Mouse (Mus musculus) layer of hippocampus, postnatal 14 days (tissue): Measurements from ENCODE around the gene Ccdc144b. TPM values are rescaled to one million over a fixed set of nuclear protein-coding genes. Genes with fewer than 3 reads are reported as not detected.

Source experiments
- DNase-seq, 2 experiments: peaks; one replicate each; pipeline ENCODE4 v3.0.0; 2021 to 2022; ENCODE audit warnings: low spot score in 2 of 2, mixed read lengths in 1 of 2
- long read RNA-seq, 2 experiments: library from polyadenylated mRNA; stranded (forward); transcript quantifications; one replicate each; pipeline ENCODE4 v2.0.0; 2021
- total RNA-seq, 2 experiments: library from RNA; stranded (reverse); gene quantifications; 2 replicates each; pipeline ENCODE4 v1.2.3; 2021

Ccdc144b gene
- not detected for total RNA-seq
- long read RNA-seq, experiment 1, result 0 reads
- long read RNA-seq, experiment 2, result 0 reads

- no peak for DNase-seq
These were observed at the start of gene Ccdc144b for GRCm38 (mm10) chr3:36053447-36053846. Ccdc144b (minus strand) TSS chr3:36053547.

- no peak for DNase-seq
These were observed 42.0 kb upstream of the Ccdc144b start for GRCm38 (mm10) chr3:36095371-36095770.

- no peak for DNase-seq
These were observed 34.2 kb upstream of the Ccdc144b start for GRCm38 (mm10) chr3:36087591-36087990.

GRCm38 (mm10) chr3:36085394-36085793 is 32.0 kb upstream of the Ccdc144b start:
- no peak for DNase-seq

- DNase-seq, result no peak
These were observed 30.0 kb upstream of the Ccdc144b start for GRCm38 (mm10) chr3:36083381-36083780.

GRCm38 (mm10) chr3:36082843-36083242 is 29.5 kb upstream of the Ccdc144b start:
- no peak for DNase-seq

GRCm38 (mm10) chr3:36080741-36081140 is 27.4 kb upstream of the Ccdc144b start:
- DNase-seq, result no peak

- no peak for DNase-seq
These were observed 26.5 kb upstream of the Ccdc144b start for GRCm38 (mm10) chr3:36079886-36080285.

- no peak for DNase-seq
These were observed 24.0 kb upstream of the Ccdc144b start for GRCm38 (mm10) chr3:36077386-36077785.

GRCm38 (mm10) chr3:36075466-36075865 is 22.1 kb upstream of the Ccdc144b start:
- DNase-seq, result no peak

GRCm38 (mm10) chr3:36074231-36074630 is 20.9 kb upstream of the Ccdc144b start:
- no peak for DNase-seq

- no peak for DNase-seq
These were observed 17.7 kb upstream of the Ccdc144b start for GRCm38 (mm10) chr3:36071047-36071446.

- DNase-seq, result no peak
These were observed 17.1 kb upstream of the Ccdc144b start for GRCm38 (mm10) chr3:36070436-36070835.

GRCm38 (mm10) chr3:36067731-36068130 is 14.4 kb upstream of the Ccdc144b start:
- no peak for DNase-seq

GRCm38 (mm10) chr3:36065843-36066651 is 12.7 kb upstream of the Ccdc144b start, which contains the start of gene Acad9:
Acad9 (plus strand) TSS chr3:36065979.
- peak; percentile 91 to 97 for DNase-seq

- no peak for DNase-seq
These were observed 11.8 kb upstream of the Ccdc144b start for GRCm38 (mm10) chr3:36065166-36065565.

GRCm38 (mm10) chr3:36064592-36065061 is 11.3 kb upstream of the Ccdc144b start:
- no peak for DNase-seq

GRCm38 (mm10) chr3:36060096-36060850 is 6.9 kb upstream of the Ccdc144b start:
- DNase-seq, result peak; percentile 37 to 57

- DNase-seq, result no peak
These were observed 4.2 kb downstream of the Ccdc144b start for GRCm38 (mm10) chr3:36049106-36049505.

GRCm38 (mm10) chr3:36045086-36045485 is 8.3 kb downstream of the Ccdc144b start:
- no peak for DNase-seq

GRCm38 (mm10) chr3:36044520-36044919 is 8.8 kb downstream of the Ccdc144b start:
- DNase-seq, result no peak
